Mouse (Mus musculus) Muller cell, postnatal 12 days (primary cell): ENCODE measurements around the gene Mpg.

Experiments used
- DNase-seq: peaks from one replicate; pipeline ENCODE4 v3.0.0-alpha.2; 2015; ENCODE audit errors: inconsistent ontology term

The Mpg gene

DNA sequence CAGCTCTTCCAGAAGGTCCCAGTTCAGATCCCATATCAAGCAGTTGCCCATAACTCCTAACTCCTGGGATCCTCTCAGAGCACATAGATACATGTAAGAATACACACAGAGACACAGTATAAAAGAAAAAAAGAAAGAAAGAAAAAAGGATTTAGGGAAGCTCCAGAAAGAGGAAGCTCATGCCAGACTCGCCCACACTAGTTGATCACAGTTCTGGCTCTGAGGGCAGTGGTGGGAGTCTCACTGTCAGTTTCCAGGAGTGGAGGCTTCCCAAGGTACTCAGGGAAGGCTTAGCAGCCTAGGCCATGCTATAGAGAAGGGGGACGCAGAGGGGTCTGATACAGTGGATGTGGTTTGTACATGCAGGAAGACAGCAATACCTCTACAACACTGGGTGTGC is 4.8 kb downstream of the Mpg start:
- no peak for DNase-seq

GRCm38 (mm10) chr11:32232848-32233247 is 6.5 kb downstream of the Mpg start:
- DNase-seq = no peak

DNA sequence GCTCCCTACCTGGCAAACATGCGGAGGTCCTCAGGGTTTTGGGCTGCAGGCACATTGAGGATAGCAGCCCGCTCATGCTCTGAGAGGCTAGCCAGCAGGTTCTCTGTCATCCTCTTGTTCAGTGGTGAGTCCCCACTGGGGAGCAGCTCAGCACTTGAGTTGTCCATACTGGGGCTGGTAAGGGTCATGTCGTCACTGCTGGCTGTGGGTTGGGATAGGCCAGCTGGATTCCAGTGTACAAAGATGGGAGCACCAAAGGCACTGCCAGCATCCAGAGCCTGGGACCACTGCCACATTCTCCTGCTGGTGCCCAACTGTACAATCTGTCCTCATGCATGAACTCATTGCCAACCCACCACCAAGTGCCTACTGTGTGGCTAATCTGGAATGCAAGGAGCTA is 7.6 kb downstream of the Mpg start:
- no peak for DNase-seq

- no peak for DNase-seq
These were observed 8.6 kb downstream of the Mpg start for GRCm38 (mm10) chr11:32234816-32235485.

DNA sequence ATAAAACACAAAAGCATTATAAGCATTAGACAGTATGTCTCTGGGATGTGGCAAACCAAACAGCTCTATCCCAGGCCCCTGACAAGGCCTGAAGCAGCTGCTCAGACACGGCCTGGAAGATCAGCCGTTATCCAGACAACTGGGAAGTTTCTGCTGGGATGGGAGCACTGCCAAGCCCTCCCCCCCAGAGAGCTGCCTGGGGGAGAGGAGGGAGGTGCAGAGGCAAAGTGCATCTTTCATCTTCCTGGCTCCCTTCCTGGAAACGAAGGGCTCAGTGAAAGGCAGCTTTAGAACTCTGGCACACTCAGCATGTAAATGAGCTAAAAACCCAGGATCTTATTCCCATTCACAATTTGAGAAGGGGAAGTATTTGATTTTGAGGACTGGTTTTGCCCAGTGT is 9.3 kb downstream of the Mpg start:
- peak; percentile 87 for DNase-seq

- no peak for DNase-seq
These were observed 9.8 kb downstream of the Mpg start for GRCm38 (mm10) chr11:32236132-32236531.

GRCm38 (mm10) chr11:32236712-32237410 is 10.6 kb downstream of the Mpg start:
- peak; percentile 60 for DNase-seq

DNA sequence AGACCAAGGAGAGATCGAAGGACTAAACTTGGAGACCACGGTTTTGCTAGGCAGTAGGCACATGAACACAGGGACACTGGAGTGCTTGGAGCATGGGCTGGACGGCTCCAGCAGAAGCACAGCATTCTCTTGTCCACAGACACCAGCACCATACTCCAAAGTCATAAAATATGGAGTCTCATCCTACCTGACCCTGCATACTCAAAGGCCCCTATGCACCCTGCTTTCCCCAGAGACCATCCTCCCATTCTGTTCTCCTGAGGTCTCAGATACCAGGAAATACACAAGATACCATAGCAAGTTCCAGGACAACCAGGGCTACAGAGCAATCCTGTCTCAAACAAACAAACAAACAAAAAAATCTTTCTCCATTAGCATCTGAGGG is 11.1 kb downstream of the Mpg start:
- no peak for DNase-seq

- DNase-seq = peak; percentile 59
These were observed 12.0 kb downstream of the Mpg start for GRCm38 (mm10) chr11:32238093-32238860.

- no peak for DNase-seq
These were observed 15.1 kb downstream of the Mpg start for GRCm38 (mm10) chr11:32241391-32241790.

DNA sequence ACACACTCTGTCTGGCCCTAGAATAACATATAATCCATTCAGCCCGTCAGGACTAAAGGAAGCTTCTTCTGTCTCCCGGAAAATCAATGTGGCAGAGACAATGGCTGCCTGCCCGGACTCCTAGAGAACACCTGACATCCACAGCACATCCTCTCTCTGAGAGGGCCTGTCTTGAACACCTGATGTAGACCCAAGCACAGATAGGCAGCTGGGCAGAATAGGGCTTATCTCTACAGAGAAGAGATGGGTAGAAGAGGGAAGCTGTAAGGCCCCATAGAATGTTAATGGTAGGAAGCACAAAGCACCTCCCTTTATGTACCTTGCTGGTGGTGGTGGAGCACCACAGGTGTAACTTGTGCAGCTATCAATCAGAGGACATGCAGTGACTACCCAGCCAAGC is 15.9 kb downstream of the Mpg start:
- DNase-seq = no peak

- no peak for DNase-seq
These were observed 17.1 kb downstream of the Mpg start for GRCm38 (mm10) chr11:32243205-32243955.

- DNase-seq = no peak
These were observed 17.8 kb downstream of the Mpg start for GRCm38 (mm10) chr11:32244064-32244463.

DNA sequence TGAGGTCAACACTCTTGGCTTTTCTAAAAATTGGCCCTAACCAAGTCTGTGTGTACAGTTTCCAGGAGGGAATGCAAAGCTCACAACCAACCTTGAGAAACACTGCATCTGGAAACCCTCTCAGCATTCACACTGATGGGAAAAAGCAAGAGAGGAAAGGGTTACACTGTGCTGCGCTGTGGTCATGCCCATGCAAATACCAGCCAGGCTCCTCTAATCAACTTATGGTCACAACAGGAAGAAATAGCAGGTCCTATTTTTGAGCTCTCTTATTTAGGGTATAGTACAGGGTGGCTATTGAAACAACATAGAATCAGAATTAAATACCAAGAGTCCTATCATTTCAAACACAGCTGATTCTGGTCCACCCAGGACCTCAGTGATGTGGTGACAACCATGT is 18.3 kb downstream of the Mpg start:
- DNase-seq = no peak

GRCm38 (mm10) chr11:32245614-32246013 is 19.3 kb downstream of the Mpg start:
- no peak for DNase-seq

GRCm38 (mm10) chr11:32247068-32247467 is 20.8 kb downstream of the Mpg start:
- no peak for DNase-seq

DNA sequence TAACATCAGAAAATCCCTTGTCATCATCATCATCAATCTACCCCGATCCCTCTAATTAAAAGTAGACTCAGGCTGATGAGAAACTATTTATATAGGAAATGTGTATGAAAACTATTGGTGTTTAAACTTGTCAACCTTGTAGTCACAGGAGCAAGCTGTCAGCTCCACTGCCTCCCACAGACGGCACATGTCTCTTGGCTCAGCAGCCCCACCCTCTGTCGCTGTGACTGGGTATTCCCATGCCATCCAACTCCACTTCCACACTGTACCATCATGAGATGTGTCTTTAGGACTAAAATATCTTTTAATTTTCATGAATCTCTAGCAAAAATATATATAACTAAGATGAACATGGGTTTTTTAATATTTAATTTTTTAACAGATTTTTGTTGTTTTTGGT is 22.0 kb downstream of the Mpg start:
- no peak for DNase-seq

DNA sequence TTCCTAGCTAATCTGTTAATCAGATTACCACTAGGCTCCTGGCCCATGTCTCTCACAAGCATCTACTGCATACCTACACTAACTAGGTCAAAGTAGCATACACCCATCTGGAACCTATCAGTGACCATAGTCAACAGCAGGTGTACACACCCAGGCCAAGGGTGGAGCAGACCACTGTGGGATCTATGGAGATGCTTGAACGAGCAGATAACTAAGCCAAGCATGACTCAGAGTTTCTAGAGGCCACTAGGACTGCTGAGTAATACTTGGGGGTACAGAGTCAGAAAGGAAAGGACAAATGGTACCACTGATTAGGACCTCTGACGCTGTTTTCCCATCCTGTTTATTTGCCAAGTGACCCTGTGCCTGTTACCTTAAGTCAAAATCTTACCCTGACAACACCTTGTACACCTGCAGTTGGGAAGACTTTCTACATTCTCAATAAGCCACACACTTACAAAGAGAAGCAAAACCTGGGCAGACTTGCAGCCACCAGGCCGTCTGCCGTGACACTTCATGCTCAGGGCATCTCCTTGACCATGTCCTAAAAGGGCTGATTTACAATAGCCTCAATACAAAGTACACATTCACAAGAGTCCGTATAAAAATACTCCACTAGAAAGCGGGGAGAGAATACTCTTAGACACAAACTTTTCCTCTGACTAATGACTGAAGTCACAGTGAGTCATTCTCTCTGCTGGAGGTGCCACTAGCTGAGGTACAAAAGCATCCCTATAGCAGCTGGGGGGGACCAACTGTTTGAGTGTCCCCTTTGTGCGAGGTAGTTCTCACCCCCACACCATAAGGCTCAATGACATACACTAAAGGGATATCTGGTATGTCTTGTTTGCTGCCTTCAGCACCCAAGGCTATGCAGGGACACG is 24.8 kb downstream of the Mpg start:
- peak; percentile 26 for DNase-seq

- no peak for DNase-seq
These were observed 26.8 kb downstream of the Mpg start for GRCm38 (mm10) chr11:32253121-32253520.

DNA sequence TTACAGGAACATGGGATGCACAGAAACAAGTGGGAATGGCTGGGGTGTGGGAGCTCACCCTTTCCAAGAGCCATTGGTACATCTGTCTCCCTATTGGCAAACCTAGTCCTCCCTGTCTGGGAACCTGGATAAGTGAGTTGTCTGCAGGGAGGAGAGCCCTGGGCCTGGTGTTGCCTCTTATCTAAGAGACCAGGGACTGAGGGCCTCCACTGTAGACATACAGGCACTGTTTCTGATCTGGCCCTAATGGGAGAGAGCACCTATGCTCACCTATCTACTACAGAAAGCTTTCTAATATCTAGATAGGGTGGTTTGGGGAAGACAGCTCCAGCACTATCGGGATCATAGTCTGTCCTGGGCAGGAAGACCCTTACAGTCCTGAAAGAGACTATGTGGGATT is 29.8 kb downstream of the Mpg start:
- DNase-seq = no peak

DNA sequence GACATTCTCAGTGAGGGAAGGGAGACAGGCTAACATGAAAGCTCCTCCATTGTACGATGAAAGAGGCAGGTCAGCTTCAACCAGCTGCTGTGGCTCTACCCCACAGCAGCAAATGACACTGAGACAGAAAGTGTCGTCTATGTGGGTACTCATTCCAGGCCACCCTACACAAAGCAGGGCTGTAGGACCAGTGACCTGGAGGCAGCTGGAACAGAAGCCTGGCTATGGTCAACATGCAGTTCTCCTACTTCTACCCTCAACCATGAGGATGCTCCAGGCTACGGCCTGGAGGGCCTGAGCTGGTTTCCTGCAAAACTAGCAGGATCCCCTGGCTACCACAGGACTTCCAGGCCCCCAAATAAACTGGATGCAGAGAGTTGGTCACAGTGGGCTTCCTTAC is 30.3 kb downstream of the Mpg start:
- no peak for DNase-seq
